In genomic region chr1:148904067-148904466, GRCm38 (mm10) we compare ENCODE assay signal across 23 mouse cellular contexts.
"Had no signal": no experiment of that assay in that cellular context is flagged by ENCODE, and none has a peak within 500 bp of the region (broad histone marks: within the 10 kb centered on the region; RNA-seq: fewer than 3 reads in every experiment).

No protein-coding gene starts in this region.

- H3K27ac ChIP-seq: layer of hippocampus, adult 2 months; limb, embryonic 10.5 days; limb, embryonic 13.5 days; liver, embryonic 14.5 days; lung, embryonic 15.5 days; neural tube, embryonic 12.5 days; neural tube, embryonic 15.5 days; stomach, embryonic 15.5 days had no signal

- H3K27me3 ChIP-seq: limb, embryonic 13.5 days; lung, embryonic 15.5 days; neural tube, embryonic 12.5 days; neural tube, embryonic 15.5 days; stomach, embryonic 15.5 days had no signal

- ATAC-seq: intestine, embryonic 16.5 days; liver, postnatal 0 days had no signal

- H3K9ac ChIP-seq: limb, embryonic 13.5 days; liver, embryonic 14.5 days; liver, postnatal 0 days; lung, embryonic 15.5 days; neural tube, embryonic 12.5 days; neural tube, embryonic 15.5 days; stomach, embryonic 15.5 days had no signal

- H3K36me3 ChIP-seq: limb, embryonic 10.5 days; limb, embryonic 13.5 days; lung, embryonic 15.5 days; neural tube, embryonic 12.5 days; neural tube, embryonic 15.5 days; stomach, embryonic 15.5 days had no signal

- H3K9me3 ChIP-seq: limb, embryonic 10.5 days; limb, embryonic 13.5 days; lung, embryonic 15.5 days; neural tube, embryonic 12.5 days; neural tube, embryonic 15.5 days; stomach, embryonic 15.5 days had no signal

- H3K4me3 ChIP-seq: layer of hippocampus, adult 2 months; limb, embryonic 10.5 days; limb, embryonic 13.5 days; lung, embryonic 15.5 days; neural tube, embryonic 12.5 days; neural tube, embryonic 15.5 days; stomach, embryonic 15.5 days had no signal

- H3K4me1 ChIP-seq: limb, embryonic 10.5 days; limb, embryonic 13.5 days; lung, embryonic 15.5 days; neural tube, embryonic 12.5 days; neural tube, embryonic 15.5 days; stomach, embryonic 15.5 days had no signal

- DNase-seq: kidney, adult 18-20 months; kidney, adult 9 months; kidney, postnatal 14 days; kidney, postnatal 4 days; layer of hippocampus, adult 9-11 months; liver; liver, postnatal 0 days; lung, postnatal 10 days; lung, postnatal 4 days; midbrain, embryonic 14.5 days; right cerebral cortex, adult 18-20 months; right cerebral cortex, postnatal 25 days; spleen, adult 18-20 months; thymus, postnatal 36 days had no signal
